Mouse (Mus musculus) hindbrain, embryonic 14.5 days (tissue): ENCODE results near the gene Cspg4. TPM values are rescaled to one million over a fixed set of nuclear protein-coding genes. Genes with fewer than 3 reads are reported as not detected.

ENCODE experiments used
- ATAC-seq: fragments of 200-750 bp; cut with Nextera tagmentation; 2 replicates; pipeline ENCODE4 v1.8.0; 2017; ENCODE audit warnings: moderate number of reproducible peaks, mild to moderate bottlenecking, moderate TSS enrichment, moderate library complexity; ENCODE audit not compliant: low FRiP score
- DNase-seq: peaks from one replicate; pipeline ENCODE4 v3.0.0-alpha.2; 2015; ENCODE audit warnings: low spot score
- H3K27ac ChIP-seq: fragments of 300-500 bp; sonication (generic); 2 replicates; pipeline ENCODE4 v1.5.1; 2014; ENCODE audit warnings: mild to moderate bottlenecking, moderate library complexity
- H3K27me3 ChIP-seq: fragments of 300-500 bp; sonication (generic); 2 replicates; pipeline ENCODE4 v1.6.1; 2014; ENCODE audit warnings: mild to moderate bottlenecking, low read length, mixed read lengths; ENCODE audit not compliant: control insufficient read depth, insufficient read depth
- H3K36me3 ChIP-seq: fragments of 300-500 bp; sonication (generic); replicated peaks from 2 replicates; pipeline ENCODE4 v1.6.1; 2014; ENCODE audit not compliant: control insufficient read depth, insufficient read depth
- H3K4me1 ChIP-seq: fragments of 300-500 bp; sonication (generic); replicated peaks from 2 replicates; pipeline ENCODE4 v1.6.1; 2014; ENCODE audit warnings: antibody characterized with exemption, low read length, mixed read lengths; ENCODE audit not compliant: control insufficient read depth, insufficient read depth
- H3K4me2 ChIP-seq: fragments of 300-500 bp; sonication (generic); replicated peaks from 2 replicates; pipeline ENCODE4 v1.6.1; 2014; ENCODE audit warnings: mild to moderate bottlenecking, moderate library complexity
- H3K4me3 ChIP-seq: fragments of 300-500 bp; sonication (generic); replicated peaks from 2 replicates; pipeline ENCODE4 v1.5.1; 2014; ENCODE audit warnings: mild to moderate bottlenecking, low read length
- H3K9ac ChIP-seq: fragments of 300-500 bp; sonication (generic); 2 replicates; pipeline ENCODE4 v1.6.1; 2014
- H3K9me3 ChIP-seq: fragments of 300-500 bp; sonication (generic); 2 replicates; pipeline ENCODE4 v1.6.1; 2016; ENCODE audit warnings: low read length; ENCODE audit not compliant: control insufficient read depth
- WGBS: fragments of 180-500 bp; shearing (Covaris S2); extraction: QIAGEN DNeasy Blood & Tissue Kit; methylation state at CpG from one replicate; pipeline ENCODE4 v1.1.7; 2014; 5-methylcytosine and 5-hydroxymethylcytosine counted together
- polyA plus RNA-seq: library from polyadenylated mRNA; unstranded; fragments of >200 nt; fragmentation: Nextera tagmentation; extraction: Ambion mirVana; gene quantifications from 2 replicates; pipeline ENCODE4 v1.2.1, GENCODE M21; 2014

Gene Cspg4
- polyA plus RNA-seq, 1 experiment from 2014 or later = 5.5 TPM

GRCm38 (mm10) chr9:56924651-56925027, 59.8 kb downstream of the Cspg4 start:
- Histone ChIP-seq H3K4me1 (peaks cover 5% of the 10 kb centered on the region; the same call in 1 of the 2 replicates), H3K4me2 (peak overlapping the region; percentile 35), H3K9me3 (no peaks in the 10 kb centered on the region), H3K4me3 (0 out of 2 replicates have a peak overlapping the region, but pooled peaks have one; percentile 5), H3K27ac (no peak overlapping the region), H3K27me3 (peaks cover 6% of the 10 kb centered on the region; the same call in 1 of the 2 replicates), H3K9ac (no peak overlapping the region), H3K36me3 (no peaks in the 10 kb centered on the region)
- ATAC-seq = peak; percentile 29
- DNase-seq = peak; percentile 53
- 22% methylated on average over 7 of the region's 7 CpGs for WGBS

- 82% methylated on average over 26 of the region's 26 CpGs for WGBS
- Histone ChIP-seq H3K27me3 (peaks cover 12% of the 10 kb centered on the region; the same call in 1 of the 2 replicates), H3K4me2 (peak overlapping the region; percentile 35), H3K27ac (no peak overlapping the region), H3K4me3 (no peak overlapping the region), H3K4me1 (peaks cover 5% of the 10 kb centered on the region; the same call in 1 of the 2 replicates), H3K36me3 (no peaks in the 10 kb centered on the region), H3K9me3 (no peaks in the 10 kb centered on the region), H3K9ac (no peak overlapping the region)
- ATAC-seq (no peak), DNase-seq (no peak)
These were observed 60.6 kb downstream of the Cspg4 start for GRCm38 (mm10) chr9:56925291-56926024.

- DNase-seq (no peak), ATAC-seq (no peak)
- H3K27ac ChIP-seq = no peak overlapping the region
- H3K36me3 ChIP-seq = no peaks in the 10 kb centered on the region
- peak overlapping the region; percentile 80; the same call in 1 of the 2 replicates for H3K4me2 ChIP-seq
- H3K9ac ChIP-seq = no peak overlapping the region
- H3K4me3 ChIP-seq = no peak overlapping the region
- peaks cover 12% of the 10 kb centered on the region; the same call in 1 of the 2 replicates for H3K27me3 ChIP-seq
- no peaks in the 10 kb centered on the region for H3K9me3 ChIP-seq
- WGBS = 98% methylated on average over 10 of the region's 10 CpGs
- H3K4me1 ChIP-seq = peaks cover 5% of the 10 kb centered on the region; the same call in 1 of the 2 replicates
These were observed 61.2 kb downstream of the Cspg4 start for GRCm38 (mm10) chr9:56926025-56926360.

GRCm38 (mm10) chr9:56926387-56926786, 61.6 kb downstream of the Cspg4 start:
- peak overlapping the region; percentile 58; the same call in 1 of the 2 replicates for H3K4me3 ChIP-seq
- H3K9ac ChIP-seq = 0 out of 2 replicates have a peak overlapping the region, but pooled peaks have one; percentile 28
- no peak for ATAC-seq
- WGBS = 85% methylated on average over 10 of the region's 10 CpGs
- peaks cover 12% of the 10 kb centered on the region; the same call in 1 of the 2 replicates for H3K27me3 ChIP-seq
- no peak for DNase-seq
- no peaks in the 10 kb centered on the region for H3K9me3 ChIP-seq
- no peaks in the 10 kb centered on the region for H3K36me3 ChIP-seq
- peak overlapping the region; percentile 66; the same call in 1 of the 2 replicates for H3K27ac ChIP-seq
- H3K4me2 ChIP-seq = peak overlapping the region; percentile 80
- H3K4me1 ChIP-seq = peaks cover 5% of the 10 kb centered on the region; the same call in 1 of the 2 replicates

GRCm38 (mm10) chr9:56927191-56928012, 62.6 kb downstream of the Cspg4 start:
- DNase-seq (peak; percentile 26), ATAC-seq (0 out of 2 replicates have a peak, but pooled peaks have one; percentile 18)
- Histone ChIP-seq H3K9ac (peak overlapping the region; percentile 65), H3K36me3 (no peaks in the 10 kb centered on the region), H3K9me3 (no peaks in the 10 kb centered on the region), H3K4me3 (peak overlapping the region; percentile 58), H3K4me2 (peak overlapping the region; percentile 80), H3K27me3 (peaks cover 12% of the 10 kb centered on the region; the same call in 1 of the 2 replicates), H3K4me1 (peaks cover 5% of the 10 kb centered on the region; the same call in 1 of the 2 replicates), H3K27ac (peak overlapping the region; percentile 66)
- under 1% methylated on average over 35 of the region's 35 CpGs for WGBS

GRCm38 (mm10) chr9:56928041-56928811, 63.4 kb downstream of the Cspg4 start, which contains the start of gene Snx33:
Gene Snx33 (minus strand): TSS chr9:56928371.
- H3K4me3 ChIP-seq = peak within 1 kb of the TSS; percentile 58
- H3K4me1 ChIP-seq = peaks cover 5% of the 10 kb centered on the region; the same call in 1 of the 2 replicates
- H3K9me3 ChIP-seq = no peaks in the 10 kb centered on the region
- H3K36me3 ChIP-seq = no peaks in the 10 kb centered on the region
- WGBS = under 1% methylated on average over 46 of the region's 50 CpGs
- peak within 1 kb of the TSS; percentile 80 for H3K4me2 ChIP-seq
- peak within 1 kb of the TSS; percentile 66 for H3K27ac ChIP-seq
- peak; percentile 83 for DNase-seq
- peak; percentile 80 for ATAC-seq
- H3K9ac ChIP-seq = peak within 1 kb of the TSS; percentile 65
- peaks cover 12% of the 10 kb centered on the region; the same call in 1 of the 2 replicates for H3K27me3 ChIP-seq

- no peaks in the 10 kb centered on the region for H3K36me3 ChIP-seq
- no peak overlapping the region for H3K4me3 ChIP-seq
- H3K4me1 ChIP-seq = peaks cover 5% of the 10 kb centered on the region; the same call in 1 of the 2 replicates
- H3K27me3 ChIP-seq = peaks cover 12% of the 10 kb centered on the region; the same call in 1 of the 2 replicates
- H3K9ac ChIP-seq = no peak overlapping the region
- H3K4me2 ChIP-seq = no peak overlapping the region
- ATAC-seq (no peak), DNase-seq (no peak)
- 70% methylated on average over 4 of the region's 4 CpGs for WGBS
- no peak overlapping the region for H3K27ac ChIP-seq
- no peaks in the 10 kb centered on the region for H3K9me3 ChIP-seq
These were observed 64.7 kb downstream of the Cspg4 start for GRCm38 (mm10) chr9:56929496-56929895.

- H3K4me3 ChIP-seq = no peak overlapping the region
- H3K27me3 ChIP-seq = peaks cover 12% of the 10 kb centered on the region; the same call in 1 of the 2 replicates
- 77% methylated on average over 1 of the region's 1 CpGs for WGBS
- H3K27ac ChIP-seq = no peak overlapping the region
- no peaks in the 10 kb centered on the region for H3K36me3 ChIP-seq
- no peak overlapping the region for H3K4me2 ChIP-seq
- H3K4me1 ChIP-seq = no peaks in the 10 kb centered on the region; the same call in 1 of the 2 replicates
- no peak overlapping the region for H3K9ac ChIP-seq
- H3K9me3 ChIP-seq = no peaks in the 10 kb centered on the region
- ATAC-seq = no peak
- no peak for DNase-seq
These were observed 65.7 kb downstream of the Cspg4 start for GRCm38 (mm10) chr9:56930556-56930955.
